In the genomic region with DNA sequence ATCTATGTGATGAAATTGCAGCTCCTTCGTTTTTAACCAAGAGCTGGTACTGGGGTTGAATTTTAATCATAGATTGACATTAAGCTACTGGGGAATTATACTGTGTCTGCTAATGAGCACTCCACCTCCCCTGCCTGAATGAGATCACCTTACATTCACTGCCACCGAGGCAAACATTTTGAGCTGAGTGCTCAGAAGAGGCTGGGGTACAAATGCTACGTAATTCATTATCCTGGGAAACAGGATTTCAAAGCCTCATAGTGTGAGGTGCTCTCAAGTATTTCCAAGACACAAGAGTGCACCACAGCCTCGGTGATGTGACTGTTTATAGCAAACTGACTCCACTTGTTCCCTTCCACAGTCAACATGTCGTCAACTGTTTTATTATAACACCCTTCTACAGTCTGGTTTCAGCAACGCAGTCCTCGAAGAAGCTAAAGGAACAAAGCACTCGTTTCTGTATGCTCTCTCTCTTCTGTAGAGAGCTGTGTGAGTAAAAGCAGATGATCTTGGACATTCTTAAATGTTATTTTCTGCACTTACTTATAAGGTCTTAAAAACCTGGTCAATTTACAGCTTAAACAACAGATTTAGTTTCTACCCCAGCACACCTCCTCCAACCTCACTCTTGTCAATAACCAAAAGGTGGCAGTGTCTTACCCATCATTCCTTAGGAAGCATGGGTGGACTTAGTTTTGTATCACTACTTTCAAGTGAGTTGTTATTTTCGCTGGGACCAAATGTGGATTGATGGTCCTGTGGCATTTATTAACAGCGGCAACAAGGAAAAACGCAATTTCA, we compare ENCODE assay signal across 13 mouse cellular contexts.
DNase-seq lines count a peak whose midpoint lies in the region; ATAC-seq and TF ChIP-seq lines count a peak whose summit lies in the region.
"Had no signal": no experiment of that assay in that cellular context is flagged by ENCODE, and none has a peak within 500 bp of the region (broad histone marks: within the 10 kb centered on the region; RNA-seq: fewer than 3 reads in every experiment).

No protein-coding gene starts in this region.

- no peaks in the 10 kb centered on the region for H3K9me3 ChIP-seq in hindbrain, postnatal 0 days (ENCODE audit: low read length)
- no peaks in the 10 kb centered on the region for H3K9me3 ChIP-seq in hindbrain, embryonic 10.5 days
- no peaks in the 10 kb centered on the region for H3K9me3 ChIP-seq in forebrain, postnatal 0 days (ENCODE audit: low read length)
- no peaks in the 10 kb centered on the region for H3K9me3 ChIP-seq in intestine, embryonic 15.5 days
- H3K9me3 ChIP-seq: heart, embryonic 15.5 days; stomach, embryonic 15.5 days had no signal

- no peaks in the 10 kb centered on the region for H3K36me3 ChIP-seq in hindbrain, postnatal 0 days (ENCODE audit: insufficient read depth, low read length)
- no peaks in the 10 kb centered on the region for H3K36me3 ChIP-seq in hindbrain, embryonic 10.5 days
- H3K36me3 ChIP-seq in forebrain, postnatal 0 days (ENCODE audit: insufficient read depth), result no peaks in the 10 kb centered on the region
- H3K36me3 ChIP-seq in intestine, embryonic 15.5 days, result no peaks in the 10 kb centered on the region
- H3K36me3 ChIP-seq: heart, embryonic 15.5 days; stomach, embryonic 15.5 days had no signal

- H3K4me3 ChIP-seq in hindbrain, postnatal 0 days (ENCODE audit: low read length), result no peak overlapping the region
- no peak overlapping the region for H3K4me3 ChIP-seq in hindbrain, embryonic 10.5 days
- H3K4me3 ChIP-seq in forebrain, postnatal 0 days (ENCODE audit: low read depth, low read length), result 0 out of 2 replicates have a peak overlapping the region, but pooled peaks have one; percentile 15
- no peak overlapping the region for H3K4me3 ChIP-seq in intestine, embryonic 15.5 days (replicated peaks)
- H3K4me3 ChIP-seq: heart, embryonic 15.5 days; stomach, embryonic 15.5 days had no signal

- H3K9ac ChIP-seq in hindbrain, postnatal 0 days (replicated peaks; ENCODE audit: low read length), result no peak overlapping the region
- no peak overlapping the region; the same call in none of the 2 replicates for H3K9ac ChIP-seq in forebrain, postnatal 0 days
- H3K9ac ChIP-seq in intestine, embryonic 15.5 days, result no peak overlapping the region
- H3K9ac ChIP-seq: heart, embryonic 15.5 days; stomach, embryonic 15.5 days had no signal

- WGBS in hindbrain, postnatal 0 days, result 57% methylated on average over 11 of the region's 11 CpGs
- 72% methylated on average over 11 of the region's 11 CpGs for WGBS in hindbrain, embryonic 10.5 days
- 11% methylated on average over 11 of the region's 11 CpGs for WGBS in forebrain, postnatal 0 days
- 55% methylated on average over 11 of the region's 11 CpGs for WGBS in intestine, embryonic 15.5 days

- peak; percentile 49 for TF ChIP-seq CTCF in hindbrain, postnatal 0 days (IDR thresholded peaks at IDR 0.05; ENCODE audit: low read depth)
- peak; percentile 66 for TF ChIP-seq CTCF in forebrain, postnatal 0 days (IDR thresholded peaks at IDR 0.05; ENCODE audit: low read depth)

- ATAC-seq in hindbrain, postnatal 0 days, result no peak
- peak; percentile 76 for ATAC-seq in forebrain, postnatal 0 days
- ATAC-seq in intestine, embryonic 15.5 days, result no peak
- ATAC-seq: inflammation-experienced regulatory T-cells, adult 6 months had no signal

- H3K27me3 ChIP-seq in hindbrain, postnatal 0 days (ENCODE audit: insufficient read depth, low read length), result no peaks in the 10 kb centered on the region
- no peaks in the 10 kb centered on the region for H3K27me3 ChIP-seq in hindbrain, embryonic 10.5 days (ENCODE audit: insufficient read depth, poor library complexity, severe bottlenecking)
- H3K27me3 ChIP-seq in forebrain, postnatal 0 days (ENCODE audit: insufficient read depth, low read length), result no peaks in the 10 kb centered on the region
- H3K27me3 ChIP-seq in intestine, embryonic 15.5 days (replicated peaks), result no peaks in the 10 kb centered on the region
- H3K27me3 ChIP-seq: heart, embryonic 15.5 days; stomach, embryonic 15.5 days had no signal

- H3K4me2 ChIP-seq in hindbrain, postnatal 0 days (ENCODE audit: low read depth, low read length), result no peak overlapping the region
- peak overlapping the region; percentile 23 for H3K4me2 ChIP-seq in forebrain, postnatal 0 days (ENCODE audit: low read depth)
- no peak overlapping the region for H3K4me2 ChIP-seq in intestine, embryonic 15.5 days (replicated peaks)
- H3K4me2 ChIP-seq: heart, embryonic 15.5 days; stomach, embryonic 15.5 days had no signal

- 0 out of 2 replicates have a peak, but pooled peaks cover 2% of the 10 kb centered on the region for H3K4me1 ChIP-seq in hindbrain, postnatal 0 days (ENCODE audit: insufficient read depth, low read length)
- H3K4me1 ChIP-seq in hindbrain, embryonic 10.5 days (replicated peaks), result peaks cover 11% of the 10 kb centered on the region
- 0 out of 2 replicates have a peak, but pooled peaks cover 3% of the 10 kb centered on the region for H3K4me1 ChIP-seq in forebrain, postnatal 0 days (ENCODE audit: insufficient read depth)
- no peaks in the 10 kb centered on the region for H3K4me1 ChIP-seq in intestine, embryonic 15.5 days (replicated peaks)
- H3K4me1 ChIP-seq: heart, embryonic 15.5 days; stomach, embryonic 15.5 days had no signal

- H3K27ac ChIP-seq in hindbrain, postnatal 0 days, result no peak overlapping the region
- no peak overlapping the region for H3K27ac ChIP-seq in hindbrain, embryonic 10.5 days
- no peak overlapping the region; the same call in 1 of the 2 replicates for H3K27ac ChIP-seq in forebrain, postnatal 0 days (ENCODE audit: low read depth, low read length)
- H3K27ac ChIP-seq in intestine, embryonic 15.5 days, result no peak overlapping the region
- H3K27ac ChIP-seq: heart, embryonic 15.5 days; stomach, embryonic 15.5 days had no signal

- peak; percentile 10 for DNase-seq in hindbrain, postnatal 0 days (ENCODE audit: low spot score)
- no peak for DNase-seq in hindbrain, embryonic 10.5 days (ENCODE audit: low spot score)
- peak; percentile 2 to 4 for DNase-seq in right cerebral cortex, adult 2 months (ENCODE audit: low spot score in 2 of 2)
- DNase-seq in right cerebral cortex, postnatal 14 days, result no peak
- DNase-seq in forebrain, postnatal 0 days, result peak; percentile 69
- no peak for DNase-seq in lung, postnatal 36 days
- DNase-seq: gastrocnemius, postnatal 25 days; lung, adult 2 months; thymus, postnatal 36 days had no signal

Comparison
In these comparisons a context has a peak if more than half of its experiments do, and no peak if none do; other contexts are left out.
1. DNase-seq: peak in hindbrain, postnatal 0 days (single experiment), right cerebral cortex, adult 2 months (2 of 2) and forebrain, postnatal 0 days (single experiment); none in hindbrain, embryonic 10.5 days (single experiment), right cerebral cortex, postnatal 14 days (single experiment) and lung, postnatal 36 days (single experiment).